Mouse (Mus musculus): ENCODE measurements around the gene Pold2.

GRCm38 (mm10) chr11:5878661-5879060 lies 569 bp upstream of the Pold2 start:
- TF ChIP-seq POLR2A (IDR thresholded peaks at IDR 0.05; ENCODE audit: low read depth, low read length): no peak
- TF ChIP-seq CTCF (conservative IDR thresholded peaks at IDR 0.05; ENCODE audit: insufficient read depth, insufficient read length, low read depth, low read length): no peak

Measured in kidney, adult 2 months (tissue).